Mouse (Mus musculus): Measurements from ENCODE around the gene Pde1b. TPM values are rescaled to one million over a fixed set of nuclear protein-coding genes. Genes with fewer than 3 reads are reported as not detected.
A peak's percentile ranks its signal among the peaks of the same experiment; 100 is the strongest.

Gene Pde1b
- polyA plus RNA-seq (2012; rRNA removed) = 2.0 and 2.8 TPM in 2 replicates

- no peaks in the 10 kb centered on the region for H3K4me1 ChIP-seq (ENCODE audit: control insufficient read depth, insufficient read depth, low read length)
- H3K27ac ChIP-seq (ENCODE audit: insufficient read depth, low read depth, low read length) = no peak within 1 kb of the TSS
- no peaks in the 10 kb centered on the region; the same call in 1 of the 2 replicates for H3K27me3 ChIP-seq (replicated peaks; ENCODE audit: control insufficient read depth, insufficient read depth, low read length)
- H3K36me3 ChIP-seq (ENCODE audit: control insufficient read depth, insufficient read depth, low read length) = no peaks in the 10 kb centered on the region
- 2% methylated on average over 52 of the region's 63 CpGs for WGBS
- H3K4me3 ChIP-seq (ENCODE audit: insufficient read depth, low read depth, low read length) = peak within 1 kb of the TSS; percentile 44
- DNase-seq = peak; percentile 45
- TF ChIP-seq POLR2A (IDR thresholded peaks at IDR 0.05; ENCODE audit: low read depth, low read length) (no peak), CTCF (conservative IDR thresholded peaks at IDR 0.05; ENCODE audit: insufficient read depth, insufficient read length, low read depth, low read length) (no peak)
Measured at GRCm38 (mm10) chr15:103502435-103503250, at the start of gene Pde1b. Gene Pde1b (plus strand): TSS chr15:103503034.

GRCm38 (mm10) chr15:103453551-103454218 is 49.1 kb upstream of the Pde1b start, which contains the start of gene Nckap1l:
Gene Nckap1l (plus strand): TSS chr15:103453794.
- DNase-seq = peak; percentile 36
- Histone ChIP-seq H3K27me3 (replicated peaks; ENCODE audit: control insufficient read depth, insufficient read depth, low read length) (no peaks in the 10 kb centered on the region), H3K27ac (ENCODE audit: insufficient read depth, low read depth, low read length) (no peak within 1 kb of the TSS), H3K36me3 (ENCODE audit: control insufficient read depth, insufficient read depth, low read length) (no peaks in the 10 kb centered on the region), H3K4me3 (ENCODE audit: insufficient read depth, low read depth, low read length) (peak within 1 kb of the TSS; percentile 13; the same call in 1 of the 2 replicates), H3K4me1 (ENCODE audit: control insufficient read depth, insufficient read depth, low read length) (no peaks in the 10 kb centered on the region)
- no peak for TF ChIP-seq POLR2A (IDR thresholded peaks at IDR 0.05; ENCODE audit: low read depth, low read length)
- TF ChIP-seq CTCF (conservative IDR thresholded peaks at IDR 0.05; ENCODE audit: insufficient read depth, insufficient read length, low read depth, low read length) = no peak
- WGBS = 85% methylated on average over 13 of the region's 13 CpGs

- Histone ChIP-seq H3K4me1 (ENCODE audit: control insufficient read depth, insufficient read depth, low read length) (no peaks in the 10 kb centered on the region), H3K27me3 (replicated peaks; ENCODE audit: control insufficient read depth, insufficient read depth, low read length) (no peaks in the 10 kb centered on the region), H3K4me3 (ENCODE audit: insufficient read depth, low read depth, low read length) (no peak overlapping the region), H3K36me3 (ENCODE audit: control insufficient read depth, insufficient read depth, low read length) (no peaks in the 10 kb centered on the region), H3K27ac (ENCODE audit: insufficient read depth, low read depth, low read length) (no peak overlapping the region)
- TF ChIP-seq CTCF (conservative IDR thresholded peaks at IDR 0.05; ENCODE audit: insufficient read depth, insufficient read length, low read depth, low read length) (no peak), POLR2A (IDR thresholded peaks at IDR 0.05; ENCODE audit: low read depth, low read length) (no peak)
- DNase-seq = no peak
- WGBS = 79% methylated on average over 6 of the region's 6 CpGs
Measured at GRCm38 (mm10) chr15:103454449-103454848, 48.4 kb upstream of the Pde1b start.

GRCm38 (mm10) chr15:103462539-103463261 is 40.1 kb upstream of the Pde1b start:
- TF ChIP-seq CTCF (conservative IDR thresholded peaks at IDR 0.05; ENCODE audit: insufficient read depth, insufficient read length, low read depth, low read length) (no peak), POLR2A (IDR thresholded peaks at IDR 0.05; ENCODE audit: low read depth, low read length) (no peak)
- DNase-seq = peak; percentile 12
- H3K27me3 ChIP-seq (replicated peaks; ENCODE audit: control insufficient read depth, insufficient read depth, low read length) = no peaks in the 10 kb centered on the region; the same call in 1 of the 2 replicates
- H3K4me3 ChIP-seq (ENCODE audit: insufficient read depth, low read depth, low read length) = no peak overlapping the region
- H3K27ac ChIP-seq (ENCODE audit: insufficient read depth, low read depth, low read length) = no peak overlapping the region
- WGBS = 71% methylated on average over 7 of the region's 7 CpGs
- H3K36me3 ChIP-seq (ENCODE audit: control insufficient read depth, insufficient read depth, low read length) = no peaks in the 10 kb centered on the region
- H3K4me1 ChIP-seq (ENCODE audit: control insufficient read depth, insufficient read depth, low read length) = no peaks in the 10 kb centered on the region

GRCm38 (mm10) chr15:103471488-103472194 is 31.2 kb upstream of the Pde1b start:
- no peak overlapping the region for H3K4me3 ChIP-seq (ENCODE audit: insufficient read depth, low read depth, low read length)
- TF ChIP-seq CTCF (conservative IDR thresholded peaks at IDR 0.05; ENCODE audit: insufficient read depth, insufficient read length, low read depth, low read length) (no peak), POLR2A (IDR thresholded peaks at IDR 0.05; ENCODE audit: low read depth, low read length) (no peak)
- 71% methylated on average over 7 of the region's 7 CpGs for WGBS
- H3K27me3 ChIP-seq (replicated peaks; ENCODE audit: control insufficient read depth, insufficient read depth, low read length) = no peaks in the 10 kb centered on the region
- no peaks in the 10 kb centered on the region for H3K36me3 ChIP-seq (ENCODE audit: control insufficient read depth, insufficient read depth, low read length)
- no peak overlapping the region for H3K27ac ChIP-seq (ENCODE audit: insufficient read depth, low read depth, low read length)
- no peaks in the 10 kb centered on the region for H3K4me1 ChIP-seq (ENCODE audit: control insufficient read depth, insufficient read depth, low read length)
- no peak for DNase-seq

GRCm38 (mm10) chr15:103472265-103472664 is 30.6 kb upstream of the Pde1b start:
- H3K36me3 ChIP-seq (ENCODE audit: control insufficient read depth, insufficient read depth, low read length) = no peaks in the 10 kb centered on the region
- WGBS = 83% methylated on average over 3 of the region's 3 CpGs
- DNase-seq = no peak
- no peaks in the 10 kb centered on the region for H3K4me1 ChIP-seq (ENCODE audit: control insufficient read depth, insufficient read depth, low read length)
- TF ChIP-seq CTCF (conservative IDR thresholded peaks at IDR 0.05; ENCODE audit: insufficient read depth, insufficient read length, low read depth, low read length) = no peak
- TF ChIP-seq POLR2A (IDR thresholded peaks at IDR 0.05; ENCODE audit: low read depth, low read length) = no peak
- H3K27me3 ChIP-seq (replicated peaks; ENCODE audit: control insufficient read depth, insufficient read depth, low read length) = no peaks in the 10 kb centered on the region
- H3K27ac ChIP-seq (ENCODE audit: insufficient read depth, low read depth, low read length) = no peak overlapping the region
- no peak overlapping the region for H3K4me3 ChIP-seq (ENCODE audit: insufficient read depth, low read depth, low read length)
